Mouse (Mus musculus): ENCODE results near the gene Cnot6. TPM values are rescaled to one million over a fixed set of nuclear protein-coding genes. Genes with fewer than 3 reads are reported as not detected.
A peak's percentile ranks its signal among the peaks of the same experiment; 100 is the strongest.

The Cnot6 gene
- polyA plus RNA-seq, 1 experiment from 2014 or later, result 60.8 TPM

- no peaks in the 10 kb centered on the region for H3K9me3 ChIP-seq
Observed at GRCm38 (mm10) chr11:49734771-49735170, 22.2 kb upstream of the Cnot6 start.

GRCm38 (mm10) chr11:49730275-49730948 lies 17.9 kb upstream of the Cnot6 start:
- H3K4me3 ChIP-seq, result no peak overlapping the region
- 90% methylated on average over 5 of the region's 5 CpGs for WGBS
- no peaks in the 10 kb centered on the region for H3K27me3 ChIP-seq (ENCODE audit: insufficient read depth, poor library complexity, severe bottlenecking)
- DNase-seq (ENCODE audit: low spot score), result no peak
- no peaks in the 10 kb centered on the region for H3K9me3 ChIP-seq
- H3K27ac ChIP-seq, result no peak overlapping the region
- H3K4me1 ChIP-seq (replicated peaks), result no peaks in the 10 kb centered on the region
- H3K36me3 ChIP-seq, result no peaks in the 10 kb centered on the region

More at GRCm38 (mm10) chr11:49734771-49735170, 22.2 kb upstream of the Cnot6 start:
- no peaks in the 10 kb centered on the region for H3K27me3 ChIP-seq (ENCODE audit: insufficient read depth, poor library complexity, severe bottlenecking)
- peaks cover 12% of the 10 kb centered on the region for H3K4me1 ChIP-seq (replicated peaks)
- no peak for DNase-seq (ENCODE audit: low spot score)
- H3K27ac ChIP-seq, result no peak overlapping the region
- H3K4me3 ChIP-seq, result no peak overlapping the region
- 86% methylated on average over 11 of the region's 11 CpGs for WGBS
- no peaks in the 10 kb centered on the region for H3K36me3 ChIP-seq

GRCm38 (mm10) chr11:49727877-49728276 lies 15.4 kb upstream of the Cnot6 start:
- 19% methylated on average over 3 of the region's 3 CpGs for WGBS

GRCm38 (mm10) chr11:49726800-49727199 lies 14.3 kb upstream of the Cnot6 start:
- Histone ChIP-seq H3K4me3 (no peak overlapping the region), H3K4me1 (replicated peaks) (peaks cover 5% of the 10 kb centered on the region), H3K9me3 (no peaks in the 10 kb centered on the region), H3K27ac (no peak overlapping the region), H3K27me3 (ENCODE audit: insufficient read depth, poor library complexity, severe bottlenecking) (no peaks in the 10 kb centered on the region), H3K36me3 (no peaks in the 10 kb centered on the region)
- no peak for DNase-seq (ENCODE audit: low spot score)
- WGBS, result 81% methylated on average over 8 of the region's 8 CpGs

More at GRCm38 (mm10) chr11:49727877-49728276, 15.4 kb upstream of the Cnot6 start:
- no peaks in the 10 kb centered on the region for H3K36me3 ChIP-seq
- peaks cover 5% of the 10 kb centered on the region for H3K4me1 ChIP-seq (replicated peaks)
- DNase-seq (ENCODE audit: low spot score), result peak; percentile 47
- no peaks in the 10 kb centered on the region for H3K9me3 ChIP-seq
- no peaks in the 10 kb centered on the region for H3K27me3 ChIP-seq (ENCODE audit: insufficient read depth, poor library complexity, severe bottlenecking)
- H3K27ac ChIP-seq, result no peak overlapping the region
- H3K4me3 ChIP-seq, result no peak overlapping the region

- no peaks in the 10 kb centered on the region for H3K9me3 ChIP-seq
- DNase-seq (ENCODE audit: low spot score), result no peak
- 89% methylated on average over 2 of the region's 2 CpGs for WGBS
Observed at GRCm38 (mm10) chr11:49724676-49725075, 12.2 kb upstream of the Cnot6 start.

GRCm38 (mm10) chr11:49723281-49723680 lies 10.8 kb upstream of the Cnot6 start:
- no peak for DNase-seq (ENCODE audit: low spot score)
- Histone ChIP-seq H3K27ac (peak overlapping the region; percentile 59; the same call in 1 of the 2 replicates), H3K36me3 (no peaks in the 10 kb centered on the region), H3K4me3 (no peak overlapping the region), H3K27me3 (ENCODE audit: insufficient read depth, poor library complexity, severe bottlenecking) (no peaks in the 10 kb centered on the region), H3K4me1 (replicated peaks) (peaks cover 5% of the 10 kb centered on the region), H3K9me3 (no peaks in the 10 kb centered on the region)
- WGBS, result 52% methylated on average over 2 of the region's 2 CpGs

More at GRCm38 (mm10) chr11:49724676-49725075, 12.2 kb upstream of the Cnot6 start:
- H3K4me1 ChIP-seq (replicated peaks), result peaks cover 5% of the 10 kb centered on the region
- H3K36me3 ChIP-seq, result no peaks in the 10 kb centered on the region
- no peaks in the 10 kb centered on the region for H3K27me3 ChIP-seq (ENCODE audit: insufficient read depth, poor library complexity, severe bottlenecking)
- H3K27ac ChIP-seq, result no peak overlapping the region
- H3K4me3 ChIP-seq, result no peak overlapping the region

GRCm38 (mm10) chr11:49722692-49723091 lies 10.2 kb upstream of the Cnot6 start:
- DNase-seq (ENCODE audit: low spot score), result no peak
- H3K27me3 ChIP-seq (ENCODE audit: insufficient read depth, poor library complexity, severe bottlenecking), result no peaks in the 10 kb centered on the region
- WGBS, result 78% methylated on average over 6 of the region's 6 CpGs
- H3K4me3 ChIP-seq, result no peak overlapping the region
- no peak overlapping the region for H3K27ac ChIP-seq
- no peaks in the 10 kb centered on the region for H3K36me3 ChIP-seq
- peaks cover 5% of the 10 kb centered on the region for H3K4me1 ChIP-seq (replicated peaks)
- H3K9me3 ChIP-seq, result no peaks in the 10 kb centered on the region

- Histone ChIP-seq H3K9me3 (no peaks in the 10 kb centered on the region), H3K4me1 (replicated peaks) (peaks cover 5% of the 10 kb centered on the region), H3K36me3 (no peaks in the 10 kb centered on the region), H3K27me3 (ENCODE audit: insufficient read depth, poor library complexity, severe bottlenecking) (no peaks in the 10 kb centered on the region), H3K4me3 (no peak overlapping the region), H3K27ac (no peak overlapping the region)
- 87% methylated on average over 1 of the region's 1 CpGs for WGBS
- no peak for DNase-seq (ENCODE audit: low spot score)
Observed at GRCm38 (mm10) chr11:49721358-49721757, 8.8 kb upstream of the Cnot6 start.

- 92% methylated on average over 8 of the region's 8 CpGs for WGBS
- Histone ChIP-seq H3K4me3 (no peak overlapping the region), H3K4me1 (replicated peaks) (peaks cover 5% of the 10 kb centered on the region), H3K27me3 (ENCODE audit: insufficient read depth, poor library complexity, severe bottlenecking) (no peaks in the 10 kb centered on the region), H3K27ac (no peak overlapping the region), H3K36me3 (no peaks in the 10 kb centered on the region), H3K9me3 (no peaks in the 10 kb centered on the region)
- DNase-seq (ENCODE audit: low spot score), result no peak
Observed at GRCm38 (mm10) chr11:49719466-49720151, 7.1 kb upstream of the Cnot6 start.

- WGBS, result 44% methylated on average over 20 of the region's 20 CpGs
- Histone ChIP-seq H3K4me1 (replicated peaks) (peaks cover 40% of the 10 kb centered on the region), H3K27ac (peak overlapping the region; percentile 100), H3K36me3 (peaks cover 13% of the 10 kb centered on the region), H3K9me3 (no peaks in the 10 kb centered on the region), H3K4me3 (peak overlapping the region; percentile 96), H3K27me3 (ENCODE audit: insufficient read depth, poor library complexity, severe bottlenecking) (no peaks in the 10 kb centered on the region)
- DNase-seq (ENCODE audit: low spot score), result peak; percentile 35
Observed at GRCm38 (mm10) chr11:49713336-49714334, 1.1 kb upstream of the Cnot6 start.

- no peaks in the 10 kb centered on the region for H3K9me3 ChIP-seq
- H3K27me3 ChIP-seq (ENCODE audit: insufficient read depth, poor library complexity, severe bottlenecking), result no peaks in the 10 kb centered on the region
- under 1% methylated on average over 70 of the region's 70 CpGs for WGBS
- H3K4me1 ChIP-seq (replicated peaks), result peaks cover 41% of the 10 kb centered on the region
- peaks cover 29% of the 10 kb centered on the region for H3K36me3 ChIP-seq
- peak overlapping the region; percentile 100 for H3K27ac ChIP-seq
- peak overlapping the region; percentile 96 for H3K4me3 ChIP-seq
- peak; percentile 61 for DNase-seq (ENCODE audit: low spot score)
Observed at GRCm38 (mm10) chr11:49711981-49712554, 455 bp downstream of the Cnot6 start.

- Histone ChIP-seq H3K4me3 (peak overlapping the region; percentile 96), H3K36me3 (peaks cover 43% of the 10 kb centered on the region), H3K27ac (no peak overlapping the region), H3K9me3 (no peaks in the 10 kb centered on the region), H3K27me3 (ENCODE audit: insufficient read depth, poor library complexity, severe bottlenecking) (no peaks in the 10 kb centered on the region), H3K4me1 (replicated peaks) (peaks cover 41% of the 10 kb centered on the region)
- 86% methylated on average over 2 of the region's 2 CpGs for WGBS
- DNase-seq (ENCODE audit: low spot score), result no peak
Observed at GRCm38 (mm10) chr11:49710664-49711063, 1.9 kb downstream of the Cnot6 start.

Data from hindbrain, embryonic 10.5 days (tissue).